Mouse (Mus musculus) C2C12 (cell line): Measurements from ENCODE around the gene Hacl1. TPM values are rescaled to one million over a fixed set of nuclear protein-coding genes. Genes with fewer than 3 reads are reported as not detected.

Experiments
- H3K27me3 ChIP-seq: one replicate; pipeline ENCODE4 v1.6.1; 2011; ENCODE audit not compliant: control insufficient read depth, insufficient read depth, insufficient read length
- H3K36me3 ChIP-seq: one replicate; pipeline ENCODE4 v1.6.1; 2011; ENCODE audit not compliant: control insufficient read depth, insufficient read depth
- H3K4me3 ChIP-seq: one replicate; pipeline ENCODE4 v1.5.1; 2011; ENCODE audit warnings: mild to moderate bottlenecking, control low read depth; ENCODE audit not compliant: poor library complexity, insufficient read depth, severe bottlenecking
- H3K79me2 ChIP-seq: one replicate; pipeline ENCODE4 v1.6.1; 2011; ENCODE audit not compliant: control insufficient read depth, insufficient read depth
- H3K79me3 ChIP-seq: one replicate; pipeline ENCODE4 v1.6.1; 2011; ENCODE audit warnings: low read depth, control low read depth
- H3ac ChIP-seq: one replicate; pipeline ENCODE3; 2011; ENCODE audit warnings: low read depth; ENCODE audit not compliant: control insufficient read depth, insufficient read length
- CEBPB ChIP-seq: IDR thresholded peaks from one replicate; pipeline ENCODE4 v1.6.1; 2011; ENCODE audit warnings: low read depth, mild to moderate bottlenecking, control low read depth, moderate library complexity
- CTCF ChIP-seq: IDR thresholded peaks from one replicate; pipeline ENCODE4 v1.5.1; 2011; ENCODE audit not compliant: control insufficient read depth, insufficient read depth, insufficient read length
- FOSL1 ChIP-seq: IDR thresholded peaks from one replicate; pipeline ENCODE4 v1.8.0; 2011; ENCODE audit warnings: mild to moderate bottlenecking, low read length; ENCODE audit not compliant: poor library complexity, insufficient read depth, severe bottlenecking
- MAX ChIP-seq: IDR thresholded peaks from one replicate; pipeline ENCODE4 v1.6.1; 2011; ENCODE audit warnings: mild to moderate bottlenecking, control low read depth
- MYOD1 ChIP-seq: IDR thresholded peaks from one replicate; pipeline ENCODE4 v1.6.1; 2011; ENCODE audit warnings: low read depth; ENCODE audit not compliant: control insufficient read depth, insufficient read length
- MYOG ChIP-seq: IDR thresholded peaks from one replicate; pipeline ENCODE4 v1.6.1; 2011; ENCODE audit not compliant: control insufficient read depth, insufficient read length; ENCODE audit errors: extremely low read depth
- USF1 ChIP-seq: IDR thresholded peaks from one replicate; pipeline ENCODE4 v1.6.1; 2011; ENCODE audit warnings: low read depth, mild to moderate bottlenecking, control low read depth, moderate library complexity
- polyA plus RNA-seq: library from polyadenylated mRNA; unstranded; fragments of >200 nt; fragmentation: generic; extraction: Trizol; gene quantifications from one replicate; pipeline ENCODE4 v1.2.1, GENCODE M21; 2012; ENCODE audit warnings: missing spikeins

Gene Hacl1
- polyA plus RNA-seq, 1 experiment, result 1.4 TPM

GRCm38 (mm10) chr14:31555021-31555420 is 86.1 kb downstream of the Hacl1 start:
- Histone ChIP-seq H3K79me3 (no peaks in the 10 kb centered on the region), H3K36me3 (no peaks in the 10 kb centered on the region), H3ac (no peak overlapping the region), H3K4me3 (no peak overlapping the region), H3K27me3 (peaks cover 18% of the 10 kb centered on the region), H3K79me2 (no peaks in the 10 kb centered on the region)
- TF ChIP-seq MAX, result no peak
- no peak for TF ChIP-seq FOSL1
- TF ChIP-seq CTCF, result no peak
- TF ChIP-seq MYOD1, result no peak
- no peak for TF ChIP-seq USF1
- TF ChIP-seq MYOG, result no peak
- TF ChIP-seq CEBPB, result no peak

Other genes starting within 250 kb of the Hacl1 start
- gene Sh3bp5, start 205.2 kb downstream of the Hacl1 start, polyA plus RNA-seq, result 8.7 TPM
- gene Eaf1, start 146.9 kb downstream of the Hacl1 start, polyA plus RNA-seq, result 30.2 TPM
- 17.0 TPM for gene Mettl6, start 146.2 kb downstream of the Hacl1 start, polyA plus RNA-seq
- not detected for gene Colq, start 49.9 kb downstream of the Hacl1 start, polyA plus RNA-seq
- gene Gm49387, start 408 bp downstream of the Hacl1 start, polyA plus RNA-seq, result not detected
- 16.7 TPM for gene Btd, start 258 bp downstream of the Hacl1 start, polyA plus RNA-seq
- 11.6 TPM for gene Ankrd28, start 189.4 kb upstream of the Hacl1 start, polyA plus RNA-seq